Comparison of ENCODE assay signal across 15 mouse cellular contexts in the genomic region with DNA sequence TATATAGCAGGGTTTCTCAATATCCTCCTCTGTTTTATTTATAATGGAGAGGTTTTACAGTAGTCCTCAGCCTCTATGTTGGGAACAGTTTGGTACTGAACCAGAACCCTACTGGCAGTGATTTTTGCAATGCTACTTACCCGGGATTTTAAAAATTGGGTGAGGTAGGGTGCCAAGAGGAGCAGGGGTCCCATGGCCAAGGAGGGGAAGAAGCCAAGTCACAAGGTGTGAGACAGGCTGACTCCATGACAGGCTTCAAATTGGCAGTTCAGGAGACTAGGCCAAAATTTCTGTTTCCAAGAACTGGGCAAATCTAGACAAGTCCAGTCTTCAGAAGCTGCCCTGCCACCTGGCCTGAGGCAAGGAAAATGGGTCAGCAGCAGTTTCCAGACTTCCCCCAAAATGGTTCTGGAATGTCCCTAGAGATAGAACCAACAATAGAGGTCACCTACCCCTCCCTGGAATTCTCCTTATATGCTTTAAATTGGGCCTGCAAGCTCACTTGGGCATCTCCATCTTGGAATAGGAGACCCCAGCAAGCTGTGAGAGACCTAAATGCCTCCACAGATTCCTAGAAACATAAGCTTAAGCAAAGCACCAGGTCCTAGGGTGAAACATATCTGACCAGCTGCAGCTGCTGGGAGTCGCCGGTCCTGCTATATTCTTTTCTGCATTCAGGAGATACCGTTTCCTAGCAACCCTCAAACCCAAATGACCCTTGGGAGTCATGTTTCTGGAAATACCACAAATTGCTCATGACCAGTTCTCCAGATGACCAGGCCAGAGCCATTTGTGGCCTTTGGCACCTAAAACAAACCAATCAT. TPM values are rescaled to one million over a fixed set of nuclear protein-coding genes. Genes with fewer than 3 reads are reported as not detected.
DNase-seq lines count a peak whose midpoint lies in the region; ATAC-seq and TF ChIP-seq lines count a peak whose summit lies in the region.
"Had no signal": no experiment of that assay in that cellular context is flagged by ENCODE, and none has a peak within 500 bp of the region (broad histone marks: within the 10 kb centered on the region; RNA-seq: fewer than 3 reads in every experiment).

No protein-coding gene starts in this region.

- TF ChIP-seq POLR2A in kidney, adult 2 months (IDR thresholded peaks at IDR 0.05; ENCODE audit: low read depth, low read length): no peak

- H3K4me3 ChIP-seq in kidney, adult 2 months (ENCODE audit: insufficient read depth, low read depth, low read length): no peak overlapping the region
- no peak overlapping the region for H3K4me3 ChIP-seq in kidney, embryonic 15.5 days (replicated peaks)
- H3K4me3 ChIP-seq: gastrocnemius, adult 2 months; intestine, embryonic 15.5 days; midbrain, embryonic 10.5 days; neural tube, embryonic 13.5 days had no signal

- ATAC-seq in kidney, embryonic 15.5 days (replicated peaks; ENCODE audit: low FRiP score): no peak
- ATAC-seq: intestine, embryonic 15.5 days had no signal

- H3K27me3 ChIP-seq in kidney, adult 2 months (replicated peaks; ENCODE audit: control insufficient read depth, insufficient read depth, low read length): no peaks in the 10 kb centered on the region
- no peaks in the 10 kb centered on the region for H3K27me3 ChIP-seq in kidney, embryonic 15.5 days
- H3K27me3 ChIP-seq: intestine, embryonic 15.5 days; neural tube, embryonic 13.5 days had no signal

- DNase-seq in kidney, adult 2 months: peak; percentile 77
- DNase-seq in NIH3T3 (ENCODE audit: low read depth): peak; percentile 91
- DNase-seq in embryo, embryonic 9.5 days (ENCODE audit: extremely low spot score): peak; percentile 9
- DNase-seq in kidney, postnatal 36 days: peak; percentile 25 to 63
- no peak for DNase-seq in frontal cortex, postnatal 25 days (ENCODE audit: low spot score in 2 of 2)
- no peak for DNase-seq in thymus, postnatal 4 days
- no peak for DNase-seq in frontal cortex, adult 2 months (ENCODE audit: extremely low spot score in 1 of 2, low spot score in 1 of 2)
- DNase-seq: cerebellum, adult 9-11 months; gastrocnemius, adult 2 months had no signal

- no peak overlapping the region for H3K4me2 ChIP-seq in kidney, embryonic 15.5 days
- H3K4me2 ChIP-seq: intestine, embryonic 15.5 days; neural tube, embryonic 13.5 days had no signal

- no peaks in the 10 kb centered on the region for H3K9me3 ChIP-seq in kidney, embryonic 15.5 days (replicated peaks)
- H3K9me3 ChIP-seq: G1E; intestine, embryonic 15.5 days; midbrain, embryonic 10.5 days; neural tube, embryonic 13.5 days had no signal

- H3K9ac ChIP-seq in kidney, embryonic 15.5 days: no peak overlapping the region
- H3K9ac ChIP-seq: intestine, embryonic 15.5 days; liver, embryonic 14.5 days; neural tube, embryonic 13.5 days had no signal

- TF ChIP-seq CTCF in kidney, adult 2 months (conservative IDR thresholded peaks at IDR 0.05; ENCODE audit: insufficient read depth, insufficient read length, low read depth, low read length): no peak

- WGBS in kidney, adult 2 months: 45% methylated on average over 4 of the region's 4 CpGs
- WGBS in kidney, embryonic 15.5 days: 35% methylated on average over 4 of the region's 4 CpGs

- peak overlapping the region; percentile 83 for H3K27ac ChIP-seq in kidney, adult 2 months (ENCODE audit: insufficient read depth, low read depth, low read length)
- H3K27ac ChIP-seq in kidney, embryonic 15.5 days: no peak overlapping the region
- H3K27ac ChIP-seq: gastrocnemius, adult 2 months; intestine, embryonic 15.5 days; liver, embryonic 14.5 days; midbrain, embryonic 10.5 days; neural tube, embryonic 13.5 days had no signal

- H3K36me3 ChIP-seq in kidney, adult 2 months (ENCODE audit: control insufficient read depth, insufficient read depth, low read length): no peaks in the 10 kb centered on the region
- no peaks in the 10 kb centered on the region for H3K36me3 ChIP-seq in kidney, embryonic 15.5 days
- H3K36me3 ChIP-seq: G1E; intestine, embryonic 15.5 days; midbrain, embryonic 10.5 days; neural tube, embryonic 13.5 days had no signal

- 0 out of 2 replicates have a peak, but pooled peaks cover 2% of the 10 kb centered on the region for H3K4me1 ChIP-seq in kidney, adult 2 months (ENCODE audit: control insufficient read depth, insufficient read depth, low read length)
- H3K4me1 ChIP-seq in kidney, embryonic 15.5 days: peaks cover 13% of the 10 kb centered on the region
- H3K4me1 ChIP-seq: intestine, embryonic 15.5 days; neural tube, embryonic 13.5 days had no signal

RNA-seq across cellular contexts. Expression of a gene that starts 4.4 kb away (rescaled TPM):
- polyA plus RNA-seq in kidney, adult 2 months (2012; rRNA removed): 0.92 and 1.7 TPM in 2 replicates
- polyA plus RNA-seq in kidney, embryonic 15.5 days (2015; fragmentation: Nextera tagmentation; extraction: Ambion mirVana): 4.7 and 6.1 TPM in 2 replicates
- polyA plus RNA-seq in frontal cortex, adult 2 months (2012; rRNA removed): 1.8 TPM in 2 replicates

RNA-seq across cellular contexts. Expression of a gene that starts 10.0 kb away (rescaled TPM):
- polyA plus RNA-seq in kidney, adult 2 months (2012; rRNA removed): 3.9 and 6.2 TPM in 2 replicates
- 3.9 and 8.3 TPM in 2 replicates for polyA plus RNA-seq in kidney, embryonic 15.5 days (2015; fragmentation: Nextera tagmentation; extraction: Ambion mirVana)
- polyA plus RNA-seq in frontal cortex, adult 2 months (2012; rRNA removed): 2.6 and 2.9 TPM in 2 replicates

RNA-seq across cellular contexts. Expression of a gene that starts 52.5 kb away (rescaled TPM):
- 11.5 and 70.3 TPM in 2 replicates for polyA plus RNA-seq in kidney, adult 2 months (2012; rRNA removed)
- not detected in 2 replicates for polyA plus RNA-seq in kidney, embryonic 15.5 days (2015; fragmentation: Nextera tagmentation; extraction: Ambion mirVana)
- 0.69 and 1.00 TPM in 2 replicates for polyA plus RNA-seq in frontal cortex, adult 2 months (2012; rRNA removed)
- polyA plus RNA-seq: G1E; midbrain, embryonic 10.5 days; neural tube, embryonic 13.5 days had no signal

Comparison
In these comparisons a context has a peak if more than half of its experiments do, and no peak if none do; other contexts are left out.
1. DNase-seq: peak in kidney, adult 2 months (single experiment), NIH3T3 (single experiment), embryo, embryonic 9.5 days (single experiment) and kidney, postnatal 36 days (2 of 2); none in frontal cortex, postnatal 25 days (0 of 2), thymus, postnatal 4 days (single experiment) and frontal cortex, adult 2 months (0 of 2).